Mouse (Mus musculus) ES-Bruce4 (cell line): ENCODE results near the gene Trpm2.
"Not testable (repeated sequence)": the region's sequence is repeated elsewhere in the genome, so short reads cannot be mapped to it uniquely, and the experiment has no call there.

ENCODE experiments used
- CTCF ChIP-seq: IDR thresholded peaks from one replicate; pipeline ENCODE4 v1.8.1; 2011; ENCODE audit warnings: low read depth, low read length
- POLR2A ChIP-seq: IDR thresholded peaks from one replicate; pipeline ENCODE4 v1.8.1; 2011; ENCODE audit warnings: low read length; ENCODE audit not compliant: insufficient read depth

- TF ChIP-seq CTCF, POLR2A: not testable (repeated sequence)
Measured at GRCm38 (mm10) chr10:77950468-77950867, 19.9 kb downstream of the Trpm2 start.
